Mouse (Mus musculus): Measurements from ENCODE around the gene Mttp.
"Not testable (repeated sequence)": the region's sequence is repeated elsewhere in the genome, so short reads cannot be mapped to it uniquely, and the experiment has no call there.

The Mttp gene

GRCm38 (mm10) chr3:138138146-138138545 is 6.6 kb downstream of the Mttp start:
- ATAC-seq (ENCODE audit: insufficient number of reproducible peaks, low FRiP score, low TSS enrichment): not testable (repeated sequence)

GRCm38 (mm10) chr3:138134528-138134927 is 10.2 kb downstream of the Mttp start:
- no peak for ATAC-seq (ENCODE audit: insufficient number of reproducible peaks, low FRiP score, low TSS enrichment)

- no peak for ATAC-seq (ENCODE audit: insufficient number of reproducible peaks, low FRiP score, low TSS enrichment)
These were observed 10.9 kb downstream of the Mttp start for GRCm38 (mm10) chr3:138133916-138134315.

GRCm38 (mm10) chr3:138133463-138133862 is 11.3 kb downstream of the Mttp start:
- ATAC-seq (ENCODE audit: insufficient number of reproducible peaks, low FRiP score, low TSS enrichment): no peak

GRCm38 (mm10) chr3:138131168-138131567 is 13.6 kb downstream of the Mttp start:
- ATAC-seq (ENCODE audit: insufficient number of reproducible peaks, low FRiP score, low TSS enrichment): no peak

GRCm38 (mm10) chr3:138130692-138131091 is 14.1 kb downstream of the Mttp start:
- ATAC-seq (ENCODE audit: insufficient number of reproducible peaks, low FRiP score, low TSS enrichment): no peak

- ATAC-seq (ENCODE audit: insufficient number of reproducible peaks, low FRiP score, low TSS enrichment): no peak
These were observed 15.7 kb downstream of the Mttp start for GRCm38 (mm10) chr3:138129110-138129509.

- ATAC-seq (ENCODE audit: insufficient number of reproducible peaks, low FRiP score, low TSS enrichment): no peak
These were observed 20.9 kb downstream of the Mttp start for GRCm38 (mm10) chr3:138123842-138124241.

GRCm38 (mm10) chr3:138121461-138121860 is 23.3 kb downstream of the Mttp start:
- no peak for ATAC-seq (ENCODE audit: insufficient number of reproducible peaks, low FRiP score, low TSS enrichment)

- ATAC-seq (ENCODE audit: insufficient number of reproducible peaks, low FRiP score, low TSS enrichment): no peak
These were observed 25.2 kb downstream of the Mttp start for GRCm38 (mm10) chr3:138119444-138120105.

GRCm38 (mm10) chr3:138118831-138119230 is 25.9 kb downstream of the Mttp start:
- ATAC-seq (ENCODE audit: insufficient number of reproducible peaks, low FRiP score, low TSS enrichment): no peak

- ATAC-seq (ENCODE audit: insufficient number of reproducible peaks, low FRiP score, low TSS enrichment): no peak
These were observed 26.4 kb downstream of the Mttp start for GRCm38 (mm10) chr3:138118392-138118791.

GRCm38 (mm10) chr3:138116871-138117270 is 27.9 kb downstream of the Mttp start:
- ATAC-seq (ENCODE audit: insufficient number of reproducible peaks, low FRiP score, low TSS enrichment): no peak

GRCm38 (mm10) chr3:138114106-138114505 is 30.7 kb downstream of the Mttp start:
- ATAC-seq (ENCODE audit: insufficient number of reproducible peaks, low FRiP score, low TSS enrichment): no peak

- no peak for ATAC-seq (ENCODE audit: insufficient number of reproducible peaks, low FRiP score, low TSS enrichment)
These were observed 33.6 kb downstream of the Mttp start for GRCm38 (mm10) chr3:138110910-138111782.

- ATAC-seq (ENCODE audit: insufficient number of reproducible peaks, low FRiP score, low TSS enrichment): no peak
These were observed 37.9 kb downstream of the Mttp start for GRCm38 (mm10) chr3:138106887-138107286.

- ATAC-seq (ENCODE audit: insufficient number of reproducible peaks, low FRiP score, low TSS enrichment): no peak
These were observed 39.7 kb downstream of the Mttp start for GRCm38 (mm10) chr3:138105056-138105455.

- no peak for ATAC-seq (ENCODE audit: insufficient number of reproducible peaks, low FRiP score, low TSS enrichment)
These were observed 41.1 kb downstream of the Mttp start for GRCm38 (mm10) chr3:138103690-138104089.

- ATAC-seq (ENCODE audit: insufficient number of reproducible peaks, low FRiP score, low TSS enrichment): no peak
These were observed 42.8 kb downstream of the Mttp start for GRCm38 (mm10) chr3:138101936-138102335.

- ATAC-seq (ENCODE audit: insufficient number of reproducible peaks, low FRiP score, low TSS enrichment): no peak
These were observed 47.0 kb downstream of the Mttp start for GRCm38 (mm10) chr3:138097718-138098117.

GRCm38 (mm10) chr3:138096263-138097028 is 48.3 kb downstream of the Mttp start:
- no peak for ATAC-seq (ENCODE audit: insufficient number of reproducible peaks, low FRiP score, low TSS enrichment)

All from cerebellum, adult (tissue).